Mouse (Mus musculus) forebrain, embryonic 13.5 days (tissue): ENCODE data around the gene Ckap2l. TPM values are rescaled to one million over a fixed set of nuclear protein-coding genes. Genes with fewer than 3 reads are reported as not detected.

Source experiments
- polyA plus RNA-seq: library from polyadenylated mRNA; unstranded; fragments of >200 nt; fragmentation: Nextera tagmentation; extraction: Ambion mirVana; gene quantifications from 2 replicates; pipeline ENCODE4 v1.2.1, GENCODE M21; 2015

The Ckap2l gene
- polyA plus RNA-seq, 1 experiment from 2014 or later: 41.6 TPM

Other genes with a start within 250 kb of the Ckap2l start
- gene Vinac1, start 249.0 kb downstream of the Ckap2l start, polyA plus RNA-seq: 0.15 and 0.29 TPM in 2 replicates
- 21.9 and 23.4 TPM in 2 replicates for gene Ttl, start 231.3 kb downstream of the Ckap2l start, polyA plus RNA-seq
- 20.4 and 20.6 TPM in 2 replicates for gene Polr1b, start 196.2 kb downstream of the Ckap2l start, polyA plus RNA-seq
- gene Chchd5, start 167.5 kb downstream of the Ckap2l start, polyA plus RNA-seq: 26.9 and 27.2 TPM in 2 replicates
- 57.2 and 59.8 TPM in 2 replicates for gene Slc20a1, start 98.4 kb downstream of the Ckap2l start, polyA plus RNA-seq
- 0.22 and 0.23 TPM in 2 replicates for gene Il1a, start 12.8 kb upstream of the Ckap2l start, polyA plus RNA-seq
- 0.17 TPM in 1 of 2 replicates, not detected in the other for gene Il1b, start 73.9 kb upstream of the Ckap2l start, polyA plus RNA-seq
- gene F830045P16Rik, start 239.4 kb upstream of the Ckap2l start, polyA plus RNA-seq: not detected in 2 replicates